Mouse (Mus musculus) spleen, adult 2 months (tissue): ENCODE data around the gene Atg7.

Source experiments
- CTCF ChIP-seq: fragments of 200-500 bp; IDR thresholded peaks from 2 replicates; pipeline ENCODE4 v1.5.1; 2011; ENCODE audit warnings: mild to moderate bottlenecking, inconsistent platforms; ENCODE audit not compliant: insufficient read depth, insufficient read length, insufficient replicate concordance; ENCODE audit errors: extremely low read depth
- POLR2A ChIP-seq: fragments of 200-500 bp; IDR thresholded peaks from 2 replicates; pipeline ENCODE4 v1.6.1; 2011; ENCODE audit warnings: low read depth, low read length, inconsistent platforms

DNA sequence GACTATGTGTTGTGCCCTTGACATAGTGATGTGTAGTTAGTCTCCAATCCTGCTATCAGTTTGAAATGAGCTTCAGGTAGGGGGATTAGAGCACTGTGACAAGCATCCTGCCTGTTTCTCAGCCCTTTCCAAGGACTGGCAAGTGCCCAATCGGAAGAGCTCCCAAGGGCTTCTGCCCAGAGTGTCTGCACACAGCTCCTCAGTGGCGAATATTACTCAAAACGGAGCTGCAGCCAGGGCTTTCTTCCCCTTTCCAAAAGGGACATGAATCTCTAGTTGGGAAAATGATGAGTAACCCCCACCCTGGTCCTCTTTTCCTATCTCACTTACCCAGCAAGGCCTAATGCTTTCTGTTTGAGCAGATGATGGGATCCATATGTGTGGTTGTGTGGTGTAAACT, 90.8 kb downstream of the Atg7 start:
- TF ChIP-seq CTCF (no peak), POLR2A (no peak)
